Mouse (Mus musculus) 3134 (cell line): ENCODE measurements around the gene Map3k5.

ENCODE experiments used
- DNase-seq: peaks from one replicate; pipeline ENCODE4 v3.0.0-alpha.2; 2011; ENCODE audit warnings: low spot score; ENCODE audit not compliant: insufficient read length; ENCODE audit errors: extremely low read depth

Gene Map3k5

GRCm38 (mm10) chr10:20178807-20179605, 244.7 kb downstream of the Map3k5 start:
- DNase-seq = no peak

GRCm38 (mm10) chr10:20181198-20181597, 246.9 kb downstream of the Map3k5 start:
- DNase-seq = no peak

GRCm38 (mm10) chr10:20181680-20182399, 247.6 kb downstream of the Map3k5 start:
- DNase-seq = no peak

- DNase-seq = no peak
Observed at GRCm38 (mm10) chr10:20184326-20184725, 250.1 kb downstream of the Map3k5 start.

GRCm38 (mm10) chr10:20185264-20185663, 251.0 kb downstream of the Map3k5 start:
- DNase-seq = no peak

- no peak for DNase-seq
Observed at GRCm38 (mm10) chr10:20185806-20186205, 251.5 kb downstream of the Map3k5 start.

- DNase-seq = no peak
Observed at GRCm38 (mm10) chr10:20186800-20187273, 252.6 kb downstream of the Map3k5 start.

- DNase-seq = no peak
Observed at GRCm38 (mm10) chr10:20190139-20190747, 256.0 kb downstream of the Map3k5 start.
